Mouse (Mus musculus): ENCODE measurements around the gene Plppr2. TPM values are rescaled to one million over a fixed set of nuclear protein-coding genes. Genes with fewer than 3 reads are reported as not detected.

Plppr2 gene
- polyA plus RNA-seq, 1 experiment from 2014 or later = 2.2 TPM

DNA sequence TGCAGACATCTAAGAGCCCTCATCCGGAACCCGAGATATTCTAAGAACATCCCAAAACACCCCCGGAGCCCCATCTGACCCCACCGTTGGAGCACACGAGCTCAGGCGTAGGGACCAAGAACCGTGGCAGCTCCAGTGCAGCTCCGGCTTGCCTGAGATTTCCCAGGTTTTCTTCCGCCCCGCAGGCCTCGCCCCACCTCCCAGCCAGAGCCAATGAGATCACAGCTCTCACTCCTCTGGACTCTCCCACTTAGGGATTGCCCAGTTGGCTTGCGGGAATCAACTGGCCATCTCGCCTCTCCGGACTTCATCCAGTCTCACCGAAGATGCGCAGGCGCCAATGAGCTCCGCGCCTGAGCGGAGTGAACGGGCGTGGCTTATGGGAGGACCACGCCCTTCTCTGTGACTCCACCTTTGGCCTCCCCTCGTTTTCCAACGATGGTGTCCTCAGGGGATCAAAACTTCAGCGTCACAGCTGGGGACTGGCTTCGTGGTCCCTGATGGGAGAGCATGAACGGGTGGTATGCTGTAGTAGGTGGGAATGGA is 9.6 kb upstream of the Plppr2 start, which contains the start of the genes Ccdc159 and Tmem205:
Gene Ccdc159 (plus strand): TSS at position 264 of the 546 bp plus-strand sequence.
Gene Tmem205 (minus strand): TSS at position 349 of the 546 bp plus-strand sequence.
- peak; percentile 100 for DNase-seq (ENCODE audit: low spot score)
- H3K9ac ChIP-seq (replicated peaks; ENCODE audit: low read depth) = peak within 1 kb of the TSS; percentile 43
- no peaks in the 10 kb centered on the region for H3K27me3 ChIP-seq (replicated peaks; ENCODE audit: insufficient read depth, low read length)
- H3K4me1 ChIP-seq (ENCODE audit: insufficient read depth, low read depth, low read length) = peaks cover 19% of the 10 kb centered on the region
- 1% methylated on average over 26 of the region's 28 CpGs for WGBS
- peak within 1 kb of the TSS; percentile 89 for H3K27ac ChIP-seq (ENCODE audit: low read length)
- ATAC-seq = peak; percentile 93
- H3K4me3 ChIP-seq (ENCODE audit: low read depth, low read length) = peak within 1 kb of the TSS; percentile 51
- no peaks in the 10 kb centered on the region for H3K9me3 ChIP-seq (ENCODE audit: low read length)
- peak within 1 kb of the TSS; percentile 63 for H3K4me2 ChIP-seq (replicated peaks; ENCODE audit: low read depth, low read length)
- no peak for TF ChIP-seq CTCF (IDR thresholded peaks at IDR 0.05)
- TF ChIP-seq EP300 (IDR thresholded peaks at IDR 0.05) = no peak
- H3K36me3 ChIP-seq (ENCODE audit: insufficient read depth, low read length) = no peaks in the 10 kb centered on the region

DNA sequence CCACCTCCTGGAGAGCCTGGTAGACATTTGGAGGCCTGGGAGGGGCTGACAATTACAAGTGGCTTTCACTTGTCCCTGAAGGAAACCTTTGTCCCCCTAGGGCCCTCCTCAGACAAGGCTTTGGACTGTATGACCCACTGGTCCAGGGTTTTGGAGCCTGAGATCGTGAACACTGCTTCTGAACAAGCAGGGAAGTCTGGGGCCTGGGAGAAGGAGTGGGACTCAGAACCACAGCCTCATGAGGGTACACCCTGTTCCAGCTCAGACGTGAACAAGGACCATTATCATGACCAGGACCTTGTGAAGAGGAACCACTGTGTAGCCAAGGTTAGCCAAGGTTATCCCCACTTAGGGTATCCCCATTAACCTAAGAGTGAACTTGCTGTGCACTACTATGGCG is 7.6 kb upstream of the Plppr2 start:
- Histone ChIP-seq H3K9me3 (ENCODE audit: low read length) (no peaks in the 10 kb centered on the region), H3K4me3 (ENCODE audit: low read depth, low read length) (no peak overlapping the region), H3K4me2 (replicated peaks; ENCODE audit: low read depth, low read length) (no peak overlapping the region), H3K27ac (ENCODE audit: low read length) (no peak overlapping the region), H3K36me3 (ENCODE audit: insufficient read depth, low read length) (no peaks in the 10 kb centered on the region), H3K27me3 (replicated peaks; ENCODE audit: insufficient read depth, low read length) (no peaks in the 10 kb centered on the region), H3K9ac (replicated peaks; ENCODE audit: low read depth) (no peak overlapping the region), H3K4me1 (ENCODE audit: insufficient read depth, low read depth, low read length) (peaks cover 13% of the 10 kb centered on the region)
- TF ChIP-seq CTCF (IDR thresholded peaks at IDR 0.05) (no peak), EP300 (IDR thresholded peaks at IDR 0.05) (no peak)
- no peak for ATAC-seq
- WGBS = 77% methylated on average over 3 of the region's 3 CpGs
- DNase-seq (ENCODE audit: low spot score) = no peak

DNA sequence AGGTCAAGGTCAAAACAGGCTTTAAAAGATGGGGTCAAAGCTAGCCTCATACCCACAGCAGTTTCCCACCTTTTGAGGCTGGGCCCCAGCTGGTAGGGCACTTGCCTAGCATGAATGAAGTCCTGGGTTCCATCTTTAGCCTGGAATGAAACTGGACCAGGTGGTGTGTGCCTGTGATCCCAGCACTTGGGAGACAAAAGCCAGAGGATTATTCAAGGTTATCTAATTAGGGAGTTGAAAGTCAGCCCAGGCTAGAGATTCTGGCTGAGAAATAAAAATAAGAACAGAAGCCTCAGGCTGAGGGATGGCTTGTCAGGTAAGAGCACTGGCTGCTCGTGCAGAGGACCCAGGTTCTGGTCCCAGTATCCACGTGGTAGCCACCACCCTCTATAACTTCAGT is 4.8 kb upstream of the Plppr2 start:
- TF ChIP-seq EP300 (IDR thresholded peaks at IDR 0.05) (no peak), CTCF (IDR thresholded peaks at IDR 0.05) (no peak)
- no peaks in the 10 kb centered on the region for H3K27me3 ChIP-seq (replicated peaks; ENCODE audit: insufficient read depth, low read length)
- no peaks in the 10 kb centered on the region for H3K9me3 ChIP-seq (ENCODE audit: low read length)
- WGBS = 56% methylated on average over 2 of the region's 2 CpGs
- DNase-seq (ENCODE audit: low spot score) = no peak
- no peaks in the 10 kb centered on the region for H3K36me3 ChIP-seq (ENCODE audit: insufficient read depth, low read length)
- H3K27ac ChIP-seq (ENCODE audit: low read length) = no peak overlapping the region
- ATAC-seq = no peak
- H3K4me1 ChIP-seq (ENCODE audit: insufficient read depth, low read depth, low read length) = no peaks in the 10 kb centered on the region; the same call in 1 of the 2 replicates
- H3K4me3 ChIP-seq (ENCODE audit: low read depth, low read length) = no peak overlapping the region
- H3K4me2 ChIP-seq (replicated peaks; ENCODE audit: low read depth, low read length) = no peak overlapping the region
- no peak overlapping the region for H3K9ac ChIP-seq (replicated peaks; ENCODE audit: low read depth)

DNA sequence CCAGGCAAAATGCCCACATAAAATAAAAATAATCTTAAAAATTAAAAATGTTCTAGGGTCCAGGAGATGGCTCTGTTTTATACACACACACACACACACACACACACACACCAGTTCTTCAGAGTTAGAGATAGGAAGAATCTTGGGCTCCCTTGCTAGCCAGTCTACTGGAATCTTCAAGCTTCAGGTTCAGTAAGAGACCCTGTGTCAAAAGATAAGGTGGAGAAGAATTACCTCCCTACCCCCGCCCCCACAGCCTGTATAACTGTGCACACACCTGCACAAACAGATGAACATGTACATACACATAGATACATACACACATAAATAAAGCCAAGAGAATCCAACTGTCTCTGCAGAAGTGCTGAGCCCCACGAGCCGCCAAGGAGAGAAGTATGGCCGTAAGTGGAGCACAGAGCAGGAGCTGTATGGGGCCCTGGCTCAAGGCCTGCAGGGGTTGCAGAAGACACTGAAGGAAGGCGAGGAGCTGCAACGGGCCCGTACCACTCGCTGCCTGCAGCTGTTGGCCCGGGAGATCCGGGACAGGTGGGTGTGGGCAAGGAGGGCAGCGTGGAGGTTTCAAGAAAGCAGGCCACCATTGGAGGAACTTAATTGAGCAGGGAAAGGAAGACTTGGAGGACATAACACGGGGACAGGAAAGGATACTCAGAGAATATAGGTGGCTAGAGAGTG is 4.2 kb upstream of the Plppr2 start:
- no peak overlapping the region for H3K4me2 ChIP-seq (replicated peaks; ENCODE audit: low read depth, low read length)
- WGBS = 54% methylated on average over 12 of the region's 12 CpGs
- no peak overlapping the region for H3K9ac ChIP-seq (replicated peaks; ENCODE audit: low read depth)
- no peak overlapping the region for H3K4me3 ChIP-seq (ENCODE audit: low read depth, low read length)
- no peaks in the 10 kb centered on the region for H3K36me3 ChIP-seq (ENCODE audit: insufficient read depth, low read length)
- no peaks in the 10 kb centered on the region; the same call in 1 of the 2 replicates for H3K4me1 ChIP-seq (ENCODE audit: insufficient read depth, low read depth, low read length)
- no peak overlapping the region for H3K27ac ChIP-seq (ENCODE audit: low read length)
- TF ChIP-seq EP300 (IDR thresholded peaks at IDR 0.05) (no peak), CTCF (IDR thresholded peaks at IDR 0.05) (no peak)
- ATAC-seq (no peak), DNase-seq (ENCODE audit: low spot score) (no peak)
- H3K27me3 ChIP-seq (replicated peaks; ENCODE audit: insufficient read depth, low read length) = no peaks in the 10 kb centered on the region
- no peaks in the 10 kb centered on the region for H3K9me3 ChIP-seq (ENCODE audit: low read length)

DNA sequence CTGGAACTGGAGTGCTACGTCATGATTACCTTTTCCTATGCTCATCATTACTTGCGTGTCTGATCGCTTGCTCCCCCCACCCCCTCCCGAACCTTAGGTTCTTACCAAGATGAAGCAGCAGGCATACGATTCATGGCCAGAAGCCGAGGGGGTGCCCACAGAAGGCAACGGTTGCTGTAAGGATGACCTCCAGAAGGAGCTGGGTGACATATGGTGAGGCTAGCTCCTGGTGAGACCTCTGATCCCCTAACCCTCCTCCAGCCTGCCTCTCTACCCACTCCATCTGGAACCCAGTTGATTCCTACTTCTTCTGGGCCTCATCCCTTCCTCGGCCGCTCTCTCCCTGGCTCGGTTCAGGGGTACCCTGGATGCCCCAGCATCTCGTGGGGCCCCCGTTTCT is 2.8 kb upstream of the Plppr2 start:
- Histone ChIP-seq H3K4me1 (ENCODE audit: insufficient read depth, low read depth, low read length) (no peaks in the 10 kb centered on the region; the same call in 1 of the 2 replicates), H3K9ac (replicated peaks; ENCODE audit: low read depth) (no peak overlapping the region), H3K4me3 (ENCODE audit: low read depth, low read length) (no peak overlapping the region), H3K36me3 (ENCODE audit: insufficient read depth, low read length) (no peaks in the 10 kb centered on the region), H3K27ac (ENCODE audit: low read length) (no peak overlapping the region), H3K4me2 (replicated peaks; ENCODE audit: low read depth, low read length) (no peak overlapping the region), H3K27me3 (replicated peaks; ENCODE audit: insufficient read depth, low read length) (no peaks in the 10 kb centered on the region), H3K9me3 (ENCODE audit: low read length) (no peaks in the 10 kb centered on the region)
- no peak for TF ChIP-seq EP300 (IDR thresholded peaks at IDR 0.05)
- TF ChIP-seq CTCF (IDR thresholded peaks at IDR 0.05) = no peak
- no peak for DNase-seq (ENCODE audit: low spot score)
- ATAC-seq = no peak
- 87% methylated on average over 12 of the region's 12 CpGs for WGBS

DNA sequence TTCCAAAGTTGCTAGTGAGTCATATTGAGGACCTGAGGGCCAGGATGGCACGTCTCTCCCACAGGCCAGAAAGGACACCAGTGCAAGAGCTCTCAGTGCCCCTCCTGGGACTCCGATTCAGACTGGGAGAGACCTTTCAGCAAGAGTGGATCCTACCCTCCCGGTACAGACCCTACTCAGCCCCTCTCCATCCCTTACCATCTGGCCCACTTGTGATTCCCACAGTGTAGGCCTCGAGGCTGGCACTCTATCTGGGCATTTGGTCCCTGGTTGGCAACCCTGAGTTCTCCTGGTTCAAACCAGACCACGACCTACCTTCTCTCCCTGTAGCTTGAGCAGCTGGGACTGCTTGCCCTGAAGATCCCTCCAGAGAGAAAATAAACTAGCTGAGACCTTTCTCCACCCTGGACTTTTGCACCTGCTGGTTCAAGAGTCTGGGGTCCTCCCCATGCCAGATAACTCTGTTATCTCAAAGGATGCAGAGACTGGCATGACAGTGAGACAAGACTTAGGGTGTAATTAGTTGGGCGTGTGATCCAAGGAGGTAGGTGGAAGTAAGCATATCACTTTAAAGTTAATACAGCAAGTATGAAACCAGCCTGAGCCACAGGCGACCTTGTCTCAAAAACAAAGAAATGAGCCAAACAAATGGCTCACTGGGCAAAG is 1.2 kb upstream of the Plppr2 start:
- Histone ChIP-seq H3K4me1 (ENCODE audit: insufficient read depth, low read depth, low read length) (no peaks in the 10 kb centered on the region; the same call in 1 of the 2 replicates), H3K4me3 (ENCODE audit: low read depth, low read length) (no peak overlapping the region), H3K27me3 (replicated peaks; ENCODE audit: insufficient read depth, low read length) (no peaks in the 10 kb centered on the region), H3K27ac (ENCODE audit: low read length) (no peak overlapping the region), H3K4me2 (replicated peaks; ENCODE audit: low read depth, low read length) (no peak overlapping the region), H3K9ac (replicated peaks; ENCODE audit: low read depth) (no peak overlapping the region), H3K9me3 (ENCODE audit: low read length) (no peaks in the 10 kb centered on the region), H3K36me3 (ENCODE audit: insufficient read depth, low read length) (no peaks in the 10 kb centered on the region)
- no peak for DNase-seq (ENCODE audit: low spot score)
- ATAC-seq = no peak
- WGBS = 69% methylated on average over 7 of the region's 7 CpGs
- no peak for TF ChIP-seq EP300 (IDR thresholded peaks at IDR 0.05)
- no peak for TF ChIP-seq CTCF (IDR thresholded peaks at IDR 0.05)
